Mouse (Mus musculus): Measurements from ENCODE around the gene Omp. TPM values are rescaled to one million over a fixed set of nuclear protein-coding genes. Genes with fewer than 3 reads are reported as not detected.
A peak's percentile ranks its signal among the peaks of the same experiment; 100 is the strongest.

Gene Omp
- polyA plus RNA-seq, 1 experiment: 0.26 TPM

DNA sequence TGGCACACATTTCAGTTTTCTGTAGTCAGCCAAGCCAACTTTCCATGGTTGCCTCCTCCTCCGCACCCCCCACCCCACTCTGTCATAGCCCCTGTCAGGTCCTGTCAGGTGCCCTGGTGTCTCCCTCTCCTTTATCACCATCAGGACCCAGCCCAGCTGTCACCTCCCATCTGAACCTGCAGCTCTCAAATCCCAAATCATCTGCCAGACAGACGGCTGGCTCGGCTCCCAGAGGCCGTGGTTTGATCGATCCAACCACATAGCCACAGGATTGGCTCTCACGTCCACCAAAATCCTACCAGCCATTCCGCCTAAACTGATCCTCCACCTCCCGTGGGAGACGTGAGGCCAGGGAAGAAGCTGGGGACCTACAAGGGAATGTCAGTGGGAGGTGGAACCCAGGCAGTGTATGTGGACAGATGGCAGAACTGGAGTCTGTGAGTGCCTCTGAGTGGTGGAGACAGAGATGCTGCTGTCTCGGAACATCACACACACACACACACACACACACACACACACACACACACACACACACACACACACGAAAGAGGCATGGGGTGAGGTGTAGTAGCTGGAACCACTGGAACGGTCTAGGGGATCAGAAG is 642 bp upstream of the Omp start:
- TF ChIP-seq POLR2A (IDR thresholded peaks at IDR 0.05; ENCODE audit: borderline replicate concordance, extremely low read depth, low read depth, low read length) (no peak), CTCF (IDR thresholded peaks at IDR 0.05; ENCODE audit: insufficient read depth, low read length) (no peak)

DNA sequence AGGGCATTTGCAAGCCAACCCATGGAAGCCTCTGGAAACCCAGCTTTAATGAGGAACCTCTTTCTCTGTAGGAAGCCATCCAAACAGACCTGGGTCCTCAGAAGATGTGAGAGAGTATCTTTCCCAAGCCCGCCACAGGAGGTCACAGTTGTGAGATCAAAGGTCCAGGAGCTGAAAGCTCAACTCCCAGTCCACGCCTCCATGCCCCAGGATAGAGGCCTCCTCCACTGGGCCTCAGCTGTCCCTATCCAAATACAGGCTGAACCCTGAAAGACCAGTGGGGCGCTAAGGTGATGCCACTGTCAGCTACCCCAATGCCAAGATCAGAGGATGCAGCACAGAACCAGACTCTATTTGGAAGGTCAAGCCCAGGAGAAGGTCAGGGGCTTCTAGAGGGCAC is 2.7 kb downstream of the Omp start:
- H3K4me3 ChIP-seq (replicated peaks; ENCODE audit: extremely low read depth, low read depth, low read length): no peak overlapping the region
- TF ChIP-seq CTCF (IDR thresholded peaks at IDR 0.05; ENCODE audit: insufficient read depth, low read length): no peak
- no peak for TF ChIP-seq POLR2A (IDR thresholded peaks at IDR 0.05; ENCODE audit: borderline replicate concordance, extremely low read depth, low read depth, low read length)
- DNase-seq: no peak
- WGBS: 95% methylated on average over 3 of the region's 3 CpGs
- H3K4me1 ChIP-seq (ENCODE audit: control insufficient read depth, insufficient read depth, low read length): no peaks in the 10 kb centered on the region

More for the DNA sequence above, 642 bp upstream of the Omp start:
- Histone ChIP-seq H3K4me3 (replicated peaks; ENCODE audit: extremely low read depth, low read depth, low read length) (no peak overlapping the region), H3K4me1 (ENCODE audit: control insufficient read depth, insufficient read depth, low read length) (no peaks in the 10 kb centered on the region)
- no peak for DNase-seq
- WGBS: 77% methylated on average over 12 of the region's 12 CpGs

DNA sequence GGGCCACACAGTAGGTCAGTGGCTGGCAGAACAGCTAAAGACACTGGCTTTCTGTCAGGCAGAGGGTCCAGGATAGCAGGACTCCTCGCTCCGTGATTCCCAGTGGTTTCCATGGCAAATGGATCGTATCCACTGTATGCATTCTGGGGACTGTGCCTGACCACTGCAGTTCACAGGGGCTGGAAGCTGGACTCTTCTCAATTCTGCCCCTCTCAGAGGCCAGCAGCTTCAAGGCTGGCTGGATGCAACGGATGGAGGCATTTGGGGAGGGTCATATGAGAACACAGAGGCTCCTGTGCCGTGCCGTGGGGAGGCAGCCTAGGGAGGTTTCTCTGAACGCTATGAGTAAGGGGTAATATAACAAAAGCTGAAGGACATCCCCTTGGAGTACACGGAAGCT is 3.1 kb downstream of the Omp start:
- DNase-seq: no peak
- H3K4me3 ChIP-seq (replicated peaks; ENCODE audit: extremely low read depth, low read depth, low read length): no peak overlapping the region
- 85% methylated on average over 8 of the region's 8 CpGs for WGBS
- no peaks in the 10 kb centered on the region for H3K4me1 ChIP-seq (ENCODE audit: control insufficient read depth, insufficient read depth, low read length)
- TF ChIP-seq POLR2A (IDR thresholded peaks at IDR 0.05; ENCODE audit: borderline replicate concordance, extremely low read depth, low read depth, low read length) (no peak), CTCF (IDR thresholded peaks at IDR 0.05; ENCODE audit: insufficient read depth, low read length) (no peak)

DNA sequence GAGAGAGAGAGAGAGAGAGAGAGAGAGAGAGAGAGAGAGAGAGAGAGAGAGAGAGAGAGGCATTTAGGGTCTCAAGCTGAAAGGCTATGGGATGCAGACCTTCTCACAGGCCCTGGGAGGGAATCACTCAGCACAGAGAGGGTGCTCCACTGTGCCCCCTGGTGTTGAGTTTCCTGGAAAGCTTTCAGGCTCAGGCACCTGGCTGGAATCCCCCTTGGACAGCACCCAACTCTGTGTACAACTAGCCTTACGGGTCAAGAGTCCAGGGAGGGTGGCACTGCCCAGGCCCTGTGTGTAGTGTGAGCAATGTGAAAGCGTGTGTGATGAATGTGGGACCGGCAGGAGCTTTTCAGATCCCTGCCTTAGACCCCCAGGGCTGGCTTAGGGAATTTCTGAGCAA is 4.1 kb downstream of the Omp start:
- WGBS: 43% methylated on average over 3 of the region's 3 CpGs
- no peaks in the 10 kb centered on the region for H3K4me1 ChIP-seq (ENCODE audit: control insufficient read depth, insufficient read depth, low read length)
- TF ChIP-seq POLR2A (IDR thresholded peaks at IDR 0.05; ENCODE audit: borderline replicate concordance, extremely low read depth, low read depth, low read length) (no peak), CTCF (IDR thresholded peaks at IDR 0.05; ENCODE audit: insufficient read depth, low read length) (peak; percentile 33; the same call in 1 of the 2 replicates)
- no peak overlapping the region for H3K4me3 ChIP-seq (replicated peaks; ENCODE audit: extremely low read depth, low read depth, low read length)
- no peak for DNase-seq

GRCm38 (mm10) chr7:98140597-98140996 is 4.7 kb downstream of the Omp start:
- WGBS: 31% methylated on average over 2 of the region's 2 CpGs
- TF ChIP-seq POLR2A (IDR thresholded peaks at IDR 0.05; ENCODE audit: borderline replicate concordance, extremely low read depth, low read depth, low read length) (no peak), CTCF (IDR thresholded peaks at IDR 0.05; ENCODE audit: insufficient read depth, low read length) (no peak)
- Histone ChIP-seq H3K4me3 (replicated peaks; ENCODE audit: extremely low read depth, low read depth, low read length) (no peak overlapping the region), H3K4me1 (ENCODE audit: control insufficient read depth, insufficient read depth, low read length) (no peaks in the 10 kb centered on the region)
- DNase-seq: no peak

- no peak overlapping the region for H3K4me3 ChIP-seq (replicated peaks; ENCODE audit: extremely low read depth, low read depth, low read length)
- 55% methylated on average over 9 of the region's 9 CpGs for WGBS
- no peak for TF ChIP-seq CTCF (IDR thresholded peaks at IDR 0.05; ENCODE audit: insufficient read depth, low read length)
- TF ChIP-seq POLR2A (IDR thresholded peaks at IDR 0.05; ENCODE audit: borderline replicate concordance, extremely low read depth, low read depth, low read length): no peak
- DNase-seq: no peak
- no peaks in the 10 kb centered on the region for H3K4me1 ChIP-seq (ENCODE audit: control insufficient read depth, insufficient read depth, low read length)
Measured at GRCm38 (mm10) chr7:98139216-98139615, 6.1 kb downstream of the Omp start.

DNA sequence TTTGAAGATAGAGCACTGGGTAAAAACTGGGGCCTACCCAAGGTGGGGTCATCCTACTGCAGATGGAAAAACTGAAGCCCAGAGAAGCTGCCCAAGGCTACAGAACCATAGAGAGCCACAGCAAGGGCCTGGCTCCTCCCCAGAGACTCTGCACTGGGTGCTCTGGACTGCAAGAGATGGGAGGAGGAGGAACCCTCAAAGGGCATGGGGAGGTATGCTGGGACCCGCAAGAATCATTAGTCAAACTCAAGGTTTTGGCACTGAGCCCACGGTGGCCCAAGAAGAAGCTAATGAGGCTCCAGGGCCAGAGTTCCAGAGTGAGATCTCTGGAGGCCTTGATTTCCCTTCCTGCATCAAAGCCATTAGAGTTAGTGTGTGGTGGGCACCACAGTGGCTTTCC is 7.3 kb downstream of the Omp start:
- no peak for TF ChIP-seq POLR2A (IDR thresholded peaks at IDR 0.05; ENCODE audit: borderline replicate concordance, extremely low read depth, low read depth, low read length)
- no peak for TF ChIP-seq CTCF (IDR thresholded peaks at IDR 0.05; ENCODE audit: insufficient read depth, low read length)
- no peaks in the 10 kb centered on the region for H3K4me1 ChIP-seq (ENCODE audit: control insufficient read depth, insufficient read depth, low read length)
- 39% methylated on average over 2 of the region's 2 CpGs for WGBS
- H3K4me3 ChIP-seq (replicated peaks; ENCODE audit: extremely low read depth, low read depth, low read length): no peak overlapping the region
- DNase-seq: no peak

GRCm38 (mm10) chr7:98137583-98137982 is 7.7 kb downstream of the Omp start:
- H3K4me1 ChIP-seq (ENCODE audit: control insufficient read depth, insufficient read depth, low read length): no peaks in the 10 kb centered on the region
- no peak overlapping the region for H3K4me3 ChIP-seq (replicated peaks; ENCODE audit: extremely low read depth, low read depth, low read length)
- TF ChIP-seq CTCF (IDR thresholded peaks at IDR 0.05; ENCODE audit: insufficient read depth, low read length) (no peak), POLR2A (IDR thresholded peaks at IDR 0.05; ENCODE audit: borderline replicate concordance, extremely low read depth, low read depth, low read length) (no peak)
- 51% methylated on average over 3 of the region's 3 CpGs for WGBS
- no peak for DNase-seq

- H3K4me1 ChIP-seq (ENCODE audit: control insufficient read depth, insufficient read depth, low read length): no peaks in the 10 kb centered on the region
- 97% methylated on average over 8 of the region's 8 CpGs for WGBS
- DNase-seq: no peak
- H3K4me3 ChIP-seq (replicated peaks; ENCODE audit: extremely low read depth, low read depth, low read length): no peak overlapping the region
- no peak for TF ChIP-seq CTCF (IDR thresholded peaks at IDR 0.05; ENCODE audit: insufficient read depth, low read length)
- TF ChIP-seq POLR2A (IDR thresholded peaks at IDR 0.05; ENCODE audit: borderline replicate concordance, extremely low read depth, low read depth, low read length): no peak
Measured at GRCm38 (mm10) chr7:98131751-98132150, 13.6 kb downstream of the Omp start.

GRCm38 (mm10) chr7:98125473-98125872 is 19.8 kb downstream of the Omp start:
- H3K4me1 ChIP-seq (ENCODE audit: control insufficient read depth, insufficient read depth, low read length): peaks cover under 1% of the 10 kb centered on the region; the same call in 1 of the 2 replicates
- H3K4me3 ChIP-seq (replicated peaks; ENCODE audit: extremely low read depth, low read depth, low read length): no peak overlapping the region
- 42% methylated on average over 5 of the region's 5 CpGs for WGBS
- DNase-seq: peak; percentile 41
- TF ChIP-seq CTCF (IDR thresholded peaks at IDR 0.05; ENCODE audit: insufficient read depth, low read length) (peak; percentile 52), POLR2A (IDR thresholded peaks at IDR 0.05; ENCODE audit: borderline replicate concordance, extremely low read depth, low read depth, low read length) (no peak)

Data from lung, adult 2 months (tissue).